Mouse (Mus musculus) left cerebral cortex, adult 2 months (tissue): ENCODE data around the gene Chst11. TPM values are rescaled to one million over a fixed set of nuclear protein-coding genes. Genes with fewer than 3 reads are reported as not detected.

Experiments
- DNase-seq, 2 experiments: peaks; one replicate each; pipeline ENCODE4 v3.0.0; 2021 to 2022; ENCODE audit warnings: low spot score in 2 of 2, mixed read lengths in 1 of 2; ENCODE audit errors: extremely low spot score in 1 of 2
- H3K27ac ChIP-seq: fragments of 200-600 bp; 2 replicates; pipeline ENCODE4 v1.8.1; 2022
- H3K4me3 ChIP-seq: fragments of 200-600 bp; 2 replicates; pipeline ENCODE4 v1.8.1; 2022
- CTCF ChIP-seq: fragments of 200-600 bp; IDR thresholded peaks from 2 replicates; pipeline ENCODE4 v1.8.1; 2022; ENCODE audit warnings: antibody characterized with exemption, mild to moderate bottlenecking, moderate library complexity
- intact Hi-C: fragments of 180-260 bp; cut with DNase I; formaldehyde crosslinking; loops from one replicate; pipeline ENCODE4 v1.15.1; 2025
- total RNA-seq, 2 experiments: library from RNA; stranded (reverse); gene quantifications; 2 replicates each; pipeline ENCODE4 v1.2.3; 2021

The Chst11 gene
- total RNA-seq, 2 experiments from 2014 or later: 31.1 to 35.0 TPM

- peak in 1 of 2 experiments; percentile 23 for DNase-seq
- peak overlapping the region; percentile 55 for H3K27ac ChIP-seq
- no peak for TF ChIP-seq CTCF
- intact Hi-C loops: loop anchor here (2.0 to 5.0 kb wide), 4 partner anchors 50 to 273 kb away; partner anchors contain the start of gene Chst11
- no peak overlapping the region for H3K4me3 ChIP-seq
These were observed 196.7 kb downstream of the Chst11 start for GRCm38 (mm10) chr10:83181831-83182572.

GRCm38 (mm10) chr10:83182573-83182960, 197.3 kb downstream of the Chst11 start:
- Histone ChIP-seq H3K27ac (peak overlapping the region; percentile 55), H3K4me3 (no peak overlapping the region)
- peak; percentile 66 to 69 for DNase-seq
- intact Hi-C loops: loop anchor here (2.0 to 5.0 kb wide), 4 partner anchors 50 to 274 kb away; partner anchors contain the start of gene Chst11
- TF ChIP-seq CTCF: peak; percentile 76

GRCm38 (mm10) chr10:83183634-83184479, 198.6 kb downstream of the Chst11 start:
- intact Hi-C loops: loop anchor here (2.0 to 5.0 kb wide), 4 partner anchors 52 to 275 kb away; partner anchors contain the start of gene Chst11
- no peak for TF ChIP-seq CTCF
- Histone ChIP-seq H3K4me3 (no peak overlapping the region), H3K27ac (0 out of 2 replicates have a peak overlapping the region, but pooled peaks have one; percentile 16)
- DNase-seq: no peak

GRCm38 (mm10) chr10:83184480-83185069, 199.3 kb downstream of the Chst11 start:
- no peak for TF ChIP-seq CTCF
- no peak overlapping the region for H3K27ac ChIP-seq
- no peak overlapping the region for H3K4me3 ChIP-seq
- intact Hi-C loops: loop anchor here (5.0 kb wide), 3 partner anchors 52 to 197 kb away; partner anchors contain the start of gene Chst11
- DNase-seq: peak; percentile 23 to 29

- no peak for TF ChIP-seq CTCF
- DNase-seq: no peak
- intact Hi-C loops: no loop called here
- H3K27ac ChIP-seq: no peak overlapping the region
- H3K4me3 ChIP-seq: no peak overlapping the region
These were observed 199.8 kb downstream of the Chst11 start for GRCm38 (mm10) chr10:83185121-83185520.

- intact Hi-C loops: no loop called here
These were observed 200.9 kb downstream of the Chst11 start for GRCm38 (mm10) chr10:83186167-83186566.

GRCm38 (mm10) chr10:83186984-83187383, 201.7 kb downstream of the Chst11 start:
- H3K4me3 ChIP-seq: no peak overlapping the region
- TF ChIP-seq CTCF: no peak
- no peak overlapping the region for H3K27ac ChIP-seq
- no peak for DNase-seq
- intact Hi-C loops: no loop called here

More at GRCm38 (mm10) chr10:83186167-83186566, 200.9 kb downstream of the Chst11 start:
- no peak overlapping the region for H3K4me3 ChIP-seq
- no peak for DNase-seq
- H3K27ac ChIP-seq: no peak overlapping the region
- no peak for TF ChIP-seq CTCF

- intact Hi-C loops: no loop called here
- no peak for TF ChIP-seq CTCF
- DNase-seq: no peak
- Histone ChIP-seq H3K4me3 (no peak overlapping the region), H3K27ac (no peak overlapping the region)
These were observed 203.8 kb downstream of the Chst11 start for GRCm38 (mm10) chr10:83189071-83189470.

GRCm38 (mm10) chr10:83191476-83191875, 206.2 kb downstream of the Chst11 start:
- Histone ChIP-seq H3K4me3 (no peak overlapping the region), H3K27ac (no peak overlapping the region)
- DNase-seq: no peak
- no peak for TF ChIP-seq CTCF
- intact Hi-C loops: no loop called here

GRCm38 (mm10) chr10:83191982-83192381, 206.7 kb downstream of the Chst11 start:
- TF ChIP-seq CTCF: no peak
- no peak overlapping the region for H3K27ac ChIP-seq
- intact Hi-C loops: no loop called here
- DNase-seq: no peak
- H3K4me3 ChIP-seq: no peak overlapping the region

- DNase-seq: peak; percentile 78 to 79
- Histone ChIP-seq H3K4me3 (no peak overlapping the region), H3K27ac (no peak overlapping the region)
- intact Hi-C loops: loop anchor here (2.0 to 5.0 kb wide), 2 partner anchors 211 to 287 kb away; partner anchors contain the start of gene Chst11
- peak; percentile 97 for TF ChIP-seq CTCF
These were observed 212.5 kb downstream of the Chst11 start for GRCm38 (mm10) chr10:83197690-83198336.
